Mouse (Mus musculus): ENCODE measurements around the gene Sfmbt1. TPM values are rescaled to one million over a fixed set of nuclear protein-coding genes. Genes with fewer than 3 reads are reported as not detected.

Sfmbt1 gene
- total RNA-seq, 2 experiments from 2014 or later, result 11.7 to 13.0 TPM

DNA sequence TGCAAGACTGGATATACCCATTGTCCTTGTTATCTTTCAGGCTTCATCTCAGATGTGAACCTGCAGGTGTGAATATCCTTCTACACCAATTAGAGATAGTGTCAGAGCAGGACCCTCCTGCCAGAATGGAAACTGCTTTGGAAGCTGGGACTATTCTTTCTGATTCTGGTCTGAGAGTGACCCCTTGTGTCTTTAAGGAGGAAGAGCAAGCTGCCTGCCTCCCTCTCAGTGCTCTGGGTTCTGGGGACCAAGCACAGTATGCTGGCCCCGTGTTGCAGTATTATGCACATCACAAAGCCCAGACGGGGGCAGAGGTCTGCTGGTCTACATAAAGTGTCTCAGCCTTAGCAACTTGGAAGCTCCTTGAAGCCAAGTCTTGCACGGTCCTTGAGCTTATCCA is 150.7 kb downstream of the Sfmbt1 start:
- intact Hi-C loops (cut with DNase I), result loop anchor here (2.0 to 5.0 kb wide), 6 partner anchors 41 to 273 kb away; partner anchors contain the start of gene Tmem110

DNA sequence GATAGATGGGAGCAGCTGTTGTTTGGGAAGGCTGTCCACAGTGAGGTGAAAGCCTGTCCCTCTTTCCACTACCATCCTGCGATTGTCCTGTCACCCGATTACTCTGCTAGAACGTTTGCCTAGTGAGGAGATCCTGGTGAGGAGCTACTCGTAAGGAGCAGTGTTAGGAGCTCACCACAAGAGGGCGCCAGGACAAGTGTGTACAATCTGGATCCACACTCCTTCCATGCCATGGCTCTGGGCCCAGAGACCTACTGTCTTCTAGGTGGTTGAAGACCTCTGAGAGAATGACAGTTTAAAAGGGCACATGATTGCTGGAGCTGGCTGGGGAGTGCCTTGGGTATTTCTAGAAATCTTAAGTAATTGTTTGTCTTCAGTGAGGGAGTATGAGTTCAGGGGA is 152.4 kb downstream of the Sfmbt1 start:
- peak; percentile 53 for DNase-seq (ENCODE audit: low spot score)
- intact Hi-C loops (cut with DNase I), result loop anchor here (2.0 to 5.0 kb wide), 5 partner anchors 14 to 275 kb away; no protein-coding TSS in a partner anchor

More for the DNA sequence above, 150.7 kb downstream of the Sfmbt1 start:
- no peak for DNase-seq (ENCODE audit: low spot score)

GRCm38 (mm10) chr14:30868826-30869225 is 154.2 kb downstream of the Sfmbt1 start:
- intact Hi-C loops (cut with DNase I), result loop anchor here (5.0 kb wide), 4 partner anchors 152 to 277 kb away; no protein-coding TSS in a partner anchor
- no peak for DNase-seq (ENCODE audit: low spot score)

GRCm38 (mm10) chr14:30869391-30869801 is 154.7 kb downstream of the Sfmbt1 start:
- intact Hi-C loops (cut with DNase I), result loop anchor here (5.0 kb wide), 4 partner anchors 152 to 277 kb away; no protein-coding TSS in a partner anchor
- DNase-seq (ENCODE audit: low spot score), result peak; percentile 64

DNA sequence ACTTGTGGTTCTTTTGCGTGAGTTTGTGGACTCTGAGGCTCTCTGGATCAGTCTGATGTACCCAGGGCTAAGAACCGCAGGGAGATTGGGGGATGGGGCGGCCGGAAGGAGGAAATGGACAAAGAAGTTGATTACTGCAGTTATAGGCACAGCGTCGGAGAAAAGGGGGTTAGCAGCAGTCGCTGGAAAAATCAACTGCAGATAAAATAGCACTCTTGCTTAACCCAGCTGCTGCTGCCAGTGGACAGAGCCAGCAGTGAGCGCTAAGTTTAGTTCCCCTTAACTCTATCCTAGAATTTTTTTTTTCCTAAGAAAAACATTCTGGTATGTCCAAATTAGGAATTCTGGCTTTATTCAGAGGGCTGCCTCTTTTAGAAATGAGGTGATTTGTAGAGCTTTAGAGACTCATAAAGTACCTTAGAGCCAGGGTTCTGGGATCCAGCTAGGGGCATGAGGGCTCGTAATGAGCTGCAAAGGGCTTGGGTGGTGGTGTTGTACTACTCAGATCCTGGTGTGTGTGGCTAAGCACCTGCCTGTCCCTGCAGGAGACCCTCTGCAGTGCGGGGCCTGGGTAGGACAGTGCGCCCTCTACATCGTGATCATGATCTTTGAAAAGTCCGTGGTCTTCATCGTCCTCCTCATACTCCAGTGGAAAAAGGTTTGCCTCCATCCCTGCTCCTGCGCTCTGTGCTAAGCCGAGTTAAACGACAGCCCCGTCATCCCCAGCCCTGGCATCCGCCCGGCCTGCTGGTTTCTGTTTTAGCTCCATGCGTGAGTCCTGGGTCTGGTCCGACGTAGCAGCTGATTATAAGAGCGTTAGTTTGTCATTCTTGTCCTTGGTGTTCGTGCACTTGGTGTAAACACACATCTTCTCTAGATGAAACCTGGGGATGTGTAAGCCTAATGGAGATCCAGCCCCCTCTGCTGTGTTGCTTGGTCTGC is 155.8 kb downstream of the Sfmbt1 start:
- DNase-seq (ENCODE audit: low spot score), result peak; percentile 41
- intact Hi-C loops (cut with DNase I), result no loop called here

Other genes with a start within 250 kb of the Sfmbt1 start
- gene Dcp1a, start 235.3 kb upstream of the Sfmbt1 start, total RNA-seq (2021), result 10 to 100 TPM; 11.9 to 13.1 TPM
- 1 to 10 TPM; 2.4 to 3.3 TPM for gene Cacna1d, start 223.4 kb upstream of the Sfmbt1 start, total RNA-seq (2021)
- gene Tkt, start 166.5 kb upstream of the Sfmbt1 start, total RNA-seq (2021), result 10 to 100 TPM; 34.5 to 39.8 TPM
- 10 to 100 TPM; 11.4 to 13.4 TPM for gene Prkcd, start 88.6 kb upstream of the Sfmbt1 start, total RNA-seq (2021)
- gene Rft1, start 60.5 kb upstream of the Sfmbt1 start, total RNA-seq (2021), result 1 to 10 TPM; 6.8 to 7.9 TPM
- gene Tmem110, start 110.7 kb downstream of the Sfmbt1 start, total RNA-seq (2021), result 1 to 10 TPM; 8.1 to 8.7 TPM
- 10 to 100 TPM; 11.1 to 16.9 TPM for gene Mustn1, start 164.4 kb downstream of the Sfmbt1 start, total RNA-seq (2021)
- 1 to 10 TPM; 4.8 to 6.9 TPM for gene Itih4, start 171.6 kb downstream of the Sfmbt1 start, total RNA-seq (2021)
- under 1 TPM; 0.39 to 0.64 TPM for gene Itih3, start 208.9 kb downstream of the Sfmbt1 start, total RNA-seq (2021)
- gene Itih1, start 228.4 kb downstream of the Sfmbt1 start, total RNA-seq (2021), result not detected
- gene Nek4, start 236.5 kb downstream of the Sfmbt1 start, total RNA-seq (2021), result 1 to 10 TPM; 4.0 to 5.3 TPM

Data from heart, postnatal 25 days (tissue).